Mouse (Mus musculus) liver, embryonic 12.5 days (tissue): ENCODE results near the gene Tspan18. TPM values are rescaled to one million over a fixed set of nuclear protein-coding genes. Genes with fewer than 3 reads are reported as not detected.

Source experiments
- ATAC-seq: fragments of 200-750 bp; cut with Nextera tagmentation; 2 replicates; pipeline ENCODE4 v1.8.0; 2017; ENCODE audit warnings: moderate number of reproducible peaks, mild to moderate bottlenecking, moderate library complexity
- H3K27ac ChIP-seq: fragments of 300-500 bp; sonication (generic); 2 replicates; pipeline ENCODE4 v1.5.1; 2016; ENCODE audit warnings: mild to moderate bottlenecking
- H3K27me3 ChIP-seq: fragments of 300-500 bp; sonication (generic); replicated peaks from 2 replicates; pipeline ENCODE4 v1.6.1; 2016; ENCODE audit warnings: mild to moderate bottlenecking, moderate library complexity
- H3K36me3 ChIP-seq: fragments of 300-500 bp; sonication (generic); 2 replicates; pipeline ENCODE4 v1.6.1; 2016; ENCODE audit warnings: mild to moderate bottlenecking, moderate library complexity
- H3K4me1 ChIP-seq: fragments of 300-500 bp; sonication (generic); 2 replicates; pipeline ENCODE4 v1.6.1; 2016
- H3K4me2 ChIP-seq: fragments of 300-500 bp; sonication (generic); 2 replicates; pipeline ENCODE4 v1.6.1; 2016; ENCODE audit warnings: mild to moderate bottlenecking, moderate library complexity
- H3K4me3 ChIP-seq: fragments of 300-500 bp; sonication (generic); 2 replicates; pipeline ENCODE4 v1.5.1; 2016; ENCODE audit warnings: mild to moderate bottlenecking, moderate library complexity
- H3K9ac ChIP-seq: fragments of 300-500 bp; sonication (generic); 2 replicates; pipeline ENCODE4 v1.6.1; 2016; ENCODE audit warnings: mild to moderate bottlenecking, moderate library complexity
- H3K9me3 ChIP-seq: fragments of 300-500 bp; sonication (generic); replicated peaks from 2 replicates; pipeline ENCODE4 v1.6.1; 2016; ENCODE audit warnings: mild to moderate bottlenecking, moderate library complexity
- WGBS: fragments of 180-500 bp; shearing (Covaris S2); methylation state at CpG from one replicate; pipeline ENCODE4 v1.1.7; 2016; ENCODE audit not compliant: insufficient replicate concordance; 5-methylcytosine and 5-hydroxymethylcytosine counted together
- polyA plus RNA-seq: library from polyadenylated mRNA; unstranded; fragments of >200 nt; fragmentation: Nextera tagmentation; extraction: Ambion mirVana; gene quantifications from 2 replicates; pipeline ENCODE4 v1.2.1, GENCODE M21; 2016

Gene Tspan18
- polyA plus RNA-seq, 1 experiment from 2014 or later = 6.2 TPM

- H3K4me2 ChIP-seq = no peak overlapping the region
- 55% methylated on average over 15 of the region's 15 CpGs for WGBS
- no peaks in the 10 kb centered on the region for H3K36me3 ChIP-seq
- H3K4me1 ChIP-seq = peaks cover 8% of the 10 kb centered on the region; the same call in 1 of the 2 replicates
- H3K4me3 ChIP-seq = no peak overlapping the region
- no peak overlapping the region for H3K9ac ChIP-seq
- no peak for ATAC-seq
- no peak overlapping the region for H3K27ac ChIP-seq
- no peaks in the 10 kb centered on the region for H3K9me3 ChIP-seq
- H3K27me3 ChIP-seq = no peaks in the 10 kb centered on the region
These were observed 20.3 kb downstream of the Tspan18 start for GRCm38 (mm10) chr2:93313768-93314632.

DNA sequence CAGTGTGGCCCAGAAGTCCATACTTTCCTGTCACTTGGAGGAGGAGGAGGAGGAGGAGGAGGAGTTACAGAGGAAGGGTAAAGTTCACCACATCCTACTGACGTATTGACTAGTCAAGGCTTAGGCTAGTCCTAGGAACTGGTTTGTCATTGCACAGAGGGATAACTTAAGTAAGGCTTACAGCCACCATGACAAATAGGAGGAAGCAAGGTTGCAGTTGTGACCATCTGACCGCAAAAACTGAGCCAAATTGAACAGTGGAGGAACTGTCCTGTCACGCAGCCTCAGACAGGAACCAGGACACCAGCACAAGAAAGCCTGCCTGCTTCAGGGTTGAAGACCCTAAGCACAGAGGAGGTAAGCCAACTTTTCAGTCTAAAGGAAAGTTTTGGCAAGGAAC is 21.8 kb downstream of the Tspan18 start:
- H3K9ac ChIP-seq = no peak overlapping the region
- H3K4me2 ChIP-seq = no peak overlapping the region
- H3K4me3 ChIP-seq = no peak overlapping the region
- H3K9me3 ChIP-seq = no peaks in the 10 kb centered on the region
- peaks cover 8% of the 10 kb centered on the region; the same call in 1 of the 2 replicates for H3K4me1 ChIP-seq
- no peak for ATAC-seq
- WGBS = 31% methylated on average over 3 of the region's 3 CpGs
- no peak overlapping the region for H3K27ac ChIP-seq
- no peaks in the 10 kb centered on the region for H3K36me3 ChIP-seq
- H3K27me3 ChIP-seq = no peaks in the 10 kb centered on the region

GRCm38 (mm10) chr2:93309724-93310413 is 24.4 kb downstream of the Tspan18 start:
- ATAC-seq = no peak
- no peak overlapping the region for H3K4me3 ChIP-seq
- H3K27ac ChIP-seq = no peak overlapping the region
- H3K9ac ChIP-seq = no peak overlapping the region
- H3K36me3 ChIP-seq = no peaks in the 10 kb centered on the region
- no peaks in the 10 kb centered on the region for H3K27me3 ChIP-seq
- no peak overlapping the region for H3K4me2 ChIP-seq
- WGBS = 70% methylated on average over 14 of the region's 14 CpGs
- peaks cover 8% of the 10 kb centered on the region; the same call in 1 of the 2 replicates for H3K4me1 ChIP-seq
- no peaks in the 10 kb centered on the region for H3K9me3 ChIP-seq

GRCm38 (mm10) chr2:93306898-93307297 is 27.4 kb downstream of the Tspan18 start:
- Histone ChIP-seq H3K4me3 (no peak overlapping the region), H3K9ac (no peak overlapping the region), H3K27me3 (no peaks in the 10 kb centered on the region), H3K4me2 (no peak overlapping the region), H3K4me1 (no peaks in the 10 kb centered on the region; the same call in 1 of the 2 replicates), H3K27ac (no peak overlapping the region), H3K36me3 (no peaks in the 10 kb centered on the region), H3K9me3 (no peaks in the 10 kb centered on the region)
- ATAC-seq = no peak
- 64% methylated on average over 4 of the region's 4 CpGs for WGBS

DNA sequence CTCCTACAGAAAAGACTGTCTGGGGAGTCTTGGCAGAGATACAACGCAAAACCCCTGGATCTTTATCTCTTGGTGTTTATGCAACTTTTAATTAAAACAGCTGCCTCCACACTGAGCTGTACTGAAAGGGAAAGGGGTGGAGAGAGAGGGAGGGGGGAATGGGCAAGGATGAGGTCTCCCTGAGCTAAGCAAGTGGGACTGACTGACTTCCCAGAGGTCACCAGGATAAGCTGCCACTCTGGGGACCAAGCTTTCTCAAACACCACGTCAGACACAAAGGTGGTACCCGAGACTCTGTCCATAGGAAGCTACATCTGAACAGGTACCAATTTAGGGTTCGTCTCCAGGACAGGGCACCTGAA is 30.1 kb downstream of the Tspan18 start:
- 54% methylated on average over 4 of the region's 4 CpGs for WGBS
- Histone ChIP-seq H3K27ac (peak overlapping the region; percentile 53), H3K4me1 (no peaks in the 10 kb centered on the region; the same call in 1 of the 2 replicates), H3K27me3 (no peaks in the 10 kb centered on the region), H3K4me3 (no peak overlapping the region), H3K9me3 (no peaks in the 10 kb centered on the region), H3K4me2 (no peak overlapping the region), H3K9ac (no peak overlapping the region), H3K36me3 (no peaks in the 10 kb centered on the region)
- no peak for ATAC-seq

GRCm38 (mm10) chr2:93303585-93304272 is 30.6 kb downstream of the Tspan18 start:
- Histone ChIP-seq H3K9me3 (no peaks in the 10 kb centered on the region), H3K4me1 (no peaks in the 10 kb centered on the region; the same call in 1 of the 2 replicates), H3K27me3 (no peaks in the 10 kb centered on the region), H3K9ac (no peak overlapping the region), H3K27ac (peak overlapping the region; percentile 53), H3K4me2 (no peak overlapping the region), H3K4me3 (no peak overlapping the region), H3K36me3 (no peaks in the 10 kb centered on the region)
- WGBS = 33% methylated on average over 16 of the region's 16 CpGs
- peak; percentile 5; the same call in 1 of the 2 replicates for ATAC-seq

- H3K27ac ChIP-seq = peak overlapping the region; percentile 53; the same call in 1 of the 2 replicates
- no peaks in the 10 kb centered on the region for H3K36me3 ChIP-seq
- H3K9ac ChIP-seq = no peak overlapping the region
- 58% methylated on average over 5 of the region's 5 CpGs for WGBS
- no peak overlapping the region for H3K4me3 ChIP-seq
- H3K9me3 ChIP-seq = no peaks in the 10 kb centered on the region
- H3K4me1 ChIP-seq = no peaks in the 10 kb centered on the region; the same call in 1 of the 2 replicates
- 0 out of 2 replicates have a peak, but pooled peaks have one; percentile 13 for ATAC-seq
- H3K27me3 ChIP-seq = no peaks in the 10 kb centered on the region
- no peak overlapping the region for H3K4me2 ChIP-seq
These were observed 31.1 kb downstream of the Tspan18 start for GRCm38 (mm10) chr2:93303260-93303584.

DNA sequence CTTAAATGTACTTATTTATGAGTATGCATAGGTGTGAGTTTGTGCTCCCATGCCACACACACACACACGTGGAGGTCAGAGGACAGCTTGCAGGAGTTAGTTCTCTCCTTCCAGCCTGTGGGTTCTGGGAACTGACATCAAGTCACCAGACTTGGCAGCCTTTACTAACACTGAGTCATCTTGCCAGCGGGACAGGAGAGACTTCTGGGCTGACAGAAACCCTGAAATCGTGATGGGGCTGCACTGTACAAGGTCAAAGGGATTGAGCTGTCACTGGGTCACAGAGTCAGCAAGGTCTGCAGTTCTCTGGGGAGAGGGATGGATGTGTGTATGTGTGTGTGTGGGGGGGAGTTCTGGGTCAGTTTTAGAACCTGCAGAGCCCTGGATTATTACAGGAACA is 36.6 kb downstream of the Tspan18 start:
- no peaks in the 10 kb centered on the region for H3K9me3 ChIP-seq
- no peaks in the 10 kb centered on the region for H3K36me3 ChIP-seq
- H3K4me3 ChIP-seq = no peak overlapping the region
- H3K27ac ChIP-seq = no peak overlapping the region
- 64% methylated on average over 3 of the region's 3 CpGs for WGBS
- H3K27me3 ChIP-seq = no peaks in the 10 kb centered on the region
- H3K9ac ChIP-seq = no peak overlapping the region
- ATAC-seq = no peak
- H3K4me2 ChIP-seq = no peak overlapping the region
- no peaks in the 10 kb centered on the region for H3K4me1 ChIP-seq

- peaks cover 20% of the 10 kb centered on the region; the same call in 1 of the 2 replicates for H3K4me1 ChIP-seq
- 78% methylated on average over 13 of the region's 13 CpGs for WGBS
- ATAC-seq = no peak
- no peaks in the 10 kb centered on the region for H3K36me3 ChIP-seq
- no peaks in the 10 kb centered on the region for H3K27me3 ChIP-seq
- no peak overlapping the region for H3K27ac ChIP-seq
- no peaks in the 10 kb centered on the region for H3K9me3 ChIP-seq
- H3K9ac ChIP-seq = no peak overlapping the region
- H3K4me2 ChIP-seq = no peak overlapping the region
- no peak overlapping the region for H3K4me3 ChIP-seq
These were observed 42.9 kb downstream of the Tspan18 start for GRCm38 (mm10) chr2:93291186-93291926.

- H3K4me2 ChIP-seq = no peak overlapping the region
- H3K27me3 ChIP-seq = no peaks in the 10 kb centered on the region
- no peak overlapping the region for H3K9ac ChIP-seq
- no peaks in the 10 kb centered on the region for H3K9me3 ChIP-seq
- peaks cover 20% of the 10 kb centered on the region; the same call in 1 of the 2 replicates for H3K4me1 ChIP-seq
- WGBS = 57% methylated on average over 7 of the region's 7 CpGs
- no peak for ATAC-seq
- no peak overlapping the region for H3K27ac ChIP-seq
- no peak overlapping the region for H3K4me3 ChIP-seq
- no peaks in the 10 kb centered on the region for H3K36me3 ChIP-seq
These were observed 43.8 kb downstream of the Tspan18 start for GRCm38 (mm10) chr2:93290345-93291118.

- no peaks in the 10 kb centered on the region for H3K9me3 ChIP-seq
- H3K27ac ChIP-seq = no peak overlapping the region
- H3K36me3 ChIP-seq = no peaks in the 10 kb centered on the region
- no peak for ATAC-seq
- no peak overlapping the region for H3K4me3 ChIP-seq
- 50% methylated on average over 10 of the region's 10 CpGs for WGBS
- no peak overlapping the region for H3K4me2 ChIP-seq
- peaks cover 25% of the 10 kb centered on the region; the same call in 1 of the 2 replicates for H3K4me1 ChIP-seq
- H3K9ac ChIP-seq = no peak overlapping the region
- H3K27me3 ChIP-seq = no peaks in the 10 kb centered on the region
These were observed 45.1 kb downstream of the Tspan18 start for GRCm38 (mm10) chr2:93289161-93289560.
